Mouse (Mus musculus) liver, embryonic 14.5 days (tissue): Measurements from ENCODE around the gene Nop56.

Experiments
- CTCF ChIP-seq: IDR thresholded peaks from 2 replicates; pipeline ENCODE4 v1.5.1; 2016; ENCODE audit warnings: antibody characterized with exemption, low read depth, control low read depth
- EP300 ChIP-seq: IDR thresholded peaks from 2 replicates; pipeline ENCODE4 v1.6.1; 2016; ENCODE audit warnings: antibody characterized with exemption, low read depth

DNA sequence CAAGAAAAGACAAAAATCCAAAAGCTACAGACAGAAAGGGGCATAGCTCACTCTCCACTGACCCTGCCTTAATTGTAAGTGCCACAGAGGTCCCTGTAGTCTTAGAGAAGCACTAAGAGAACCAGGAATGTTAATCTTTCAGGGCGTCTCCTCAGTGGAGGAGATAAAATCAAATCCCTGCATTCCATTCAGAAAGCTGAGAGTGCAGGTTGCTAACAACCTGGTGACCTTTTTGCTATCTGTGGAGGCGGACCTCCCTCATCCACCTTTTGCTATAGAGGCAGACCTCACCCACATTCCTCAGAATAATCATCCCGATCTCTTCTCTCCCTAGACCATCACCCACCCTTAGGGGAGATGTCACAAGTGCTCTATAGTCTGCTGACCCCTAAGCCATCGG lies 14.9 kb downstream of the Nop56 start:
- no peak for TF ChIP-seq CTCF
- TF ChIP-seq EP300 = no peak
